Mouse (Mus musculus): ENCODE measurements around the gene Vps45. TPM values are rescaled to one million over a fixed set of nuclear protein-coding genes. Genes with fewer than 3 reads are reported as not detected.

Gene Vps45
- polyA plus RNA-seq, 2 experiments, result 6.6 to 9.0 TPM

GRCm38 (mm10) chr3:96029766-96030165, 28.5 kb downstream of the Vps45 start:
- TF ChIP-seq EP300 (IDR thresholded peaks at IDR 0.05; ENCODE audit: low read depth) (no peak), CTCF (IDR thresholded peaks at IDR 0.05; ENCODE audit: low read depth) (no peak)
- Histone ChIP-seq H3K4me3 (ENCODE audit: insufficient read depth in 1 of 2, low read depth in 2 of 2, low read length in 2 of 2) (no peak overlapping the region), H3K4me2 (ENCODE audit: low read depth) (no peak overlapping the region), H3K9me3 (ENCODE audit: control insufficient read depth, low read length) (no peaks in the 10 kb centered on the region), H3K9ac (replicated peaks) (no peak overlapping the region), H3K27me3 (ENCODE audit: control insufficient read depth, insufficient read depth, low read length) (no peaks in the 10 kb centered on the region), H3K27ac (no peak overlapping the region), H3K36me3 (replicated peaks; ENCODE audit: control insufficient read depth, insufficient read depth, low read depth) (no peaks in the 10 kb centered on the region), H3K4me1 (replicated peaks; ENCODE audit: control insufficient read depth in 2 of 2, insufficient read depth in 2 of 2, low read length in 1 of 2) (no peaks in the 10 kb centered on the region)
- DNase-seq (ENCODE audit: low read depth in 3 of 3, low spot score in 3 of 3), result no peak
- ATAC-seq (ENCODE audit: insufficient read depth), result no peak
- 89% methylated on average over 11 of the region's 11 CpGs for WGBS (ENCODE audit: insufficient replicate concordance)

DNA sequence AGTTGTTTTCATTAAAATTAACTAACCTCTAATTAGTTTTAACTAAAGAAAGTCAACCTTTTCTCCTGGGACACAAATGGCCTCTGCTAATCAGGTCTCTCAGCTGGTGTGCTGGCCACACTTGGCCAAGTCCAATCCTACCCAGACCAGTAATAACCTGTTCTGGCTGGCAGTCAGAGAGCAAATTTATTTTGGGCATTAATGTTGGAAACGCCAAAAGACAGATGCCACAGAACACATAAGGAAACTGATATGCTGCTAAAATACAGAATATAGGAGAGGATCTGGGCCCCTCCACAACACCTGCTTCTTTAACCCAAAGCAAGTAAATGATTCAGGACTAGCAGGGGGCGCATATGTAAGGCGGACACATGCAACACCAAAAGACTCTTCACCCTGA, 28.9 kb downstream of the Vps45 start:
- Histone ChIP-seq H3K27me3 (ENCODE audit: control insufficient read depth, insufficient read depth, low read length) (no peaks in the 10 kb centered on the region), H3K27ac (no peak overlapping the region), H3K4me2 (ENCODE audit: low read depth) (no peak overlapping the region), H3K9ac (replicated peaks) (no peak overlapping the region), H3K36me3 (replicated peaks; ENCODE audit: control insufficient read depth, insufficient read depth, low read depth) (no peaks in the 10 kb centered on the region), H3K4me1 (replicated peaks; ENCODE audit: control insufficient read depth in 2 of 2, insufficient read depth in 2 of 2, low read length in 1 of 2) (no peaks in the 10 kb centered on the region), H3K4me3 (ENCODE audit: insufficient read depth in 1 of 2, low read depth in 2 of 2, low read length in 2 of 2) (no peak overlapping the region), H3K9me3 (ENCODE audit: control insufficient read depth, low read length) (no peaks in the 10 kb centered on the region)
- WGBS (ENCODE audit: insufficient replicate concordance), result 87% methylated on average over 3 of the region's 3 CpGs
- ATAC-seq (ENCODE audit: insufficient read depth) (no peak), DNase-seq (ENCODE audit: low read depth in 3 of 3, low spot score in 3 of 3) (no peak)
- TF ChIP-seq EP300 (IDR thresholded peaks at IDR 0.05; ENCODE audit: low read depth), result no peak
- no peak for TF ChIP-seq CTCF (IDR thresholded peaks at IDR 0.05; ENCODE audit: low read depth)

- no peak overlapping the region for H3K4me3 ChIP-seq (ENCODE audit: insufficient read depth in 1 of 2, low read depth in 2 of 2, low read length in 2 of 2)
- H3K9ac ChIP-seq (replicated peaks), result no peak overlapping the region
- ATAC-seq (ENCODE audit: insufficient read depth) (no peak), DNase-seq (ENCODE audit: low read depth in 3 of 3, low spot score in 3 of 3) (no peak)
- no peaks in the 10 kb centered on the region for H3K27me3 ChIP-seq (ENCODE audit: control insufficient read depth, insufficient read depth, low read length)
- H3K9me3 ChIP-seq (ENCODE audit: control insufficient read depth, low read length), result no peaks in the 10 kb centered on the region
- WGBS (ENCODE audit: insufficient replicate concordance), result 72% methylated on average over 1 of the region's 1 CpGs
- no peak for TF ChIP-seq CTCF (IDR thresholded peaks at IDR 0.05; ENCODE audit: low read depth)
- TF ChIP-seq EP300 (IDR thresholded peaks at IDR 0.05; ENCODE audit: low read depth), result no peak
- H3K4me2 ChIP-seq (ENCODE audit: low read depth), result no peak overlapping the region
- no peaks in the 10 kb centered on the region for H3K4me1 ChIP-seq (replicated peaks; ENCODE audit: control insufficient read depth in 2 of 2, insufficient read depth in 2 of 2, low read length in 1 of 2)
- no peaks in the 10 kb centered on the region for H3K36me3 ChIP-seq (replicated peaks; ENCODE audit: control insufficient read depth, insufficient read depth, low read depth)
- no peak overlapping the region for H3K27ac ChIP-seq
Observed at GRCm38 (mm10) chr3:96027875-96028274, 30.4 kb downstream of the Vps45 start.

DNA sequence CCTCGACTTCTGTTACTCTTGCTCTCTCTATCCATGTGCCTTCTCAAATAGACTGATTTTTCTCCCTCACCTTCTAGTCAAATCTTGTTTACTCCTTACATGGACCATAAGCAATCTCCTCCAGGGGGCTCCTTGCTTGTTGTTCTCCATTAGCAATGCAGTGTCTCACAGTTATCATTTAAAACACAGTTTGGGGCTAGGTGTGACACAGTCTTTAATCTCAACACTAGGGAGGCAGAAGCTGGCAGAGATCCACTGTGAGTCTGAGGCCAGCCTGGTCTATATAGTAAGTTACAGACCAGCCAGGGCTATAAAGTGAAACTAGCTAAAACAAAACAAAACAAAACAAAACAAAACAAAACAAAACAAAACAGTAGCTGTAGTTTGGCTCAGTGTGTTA, 31.1 kb downstream of the Vps45 start:
- H3K9me3 ChIP-seq (ENCODE audit: control insufficient read depth, low read length), result no peaks in the 10 kb centered on the region
- no peaks in the 10 kb centered on the region for H3K4me1 ChIP-seq (replicated peaks; ENCODE audit: control insufficient read depth in 2 of 2, insufficient read depth in 2 of 2, low read length in 1 of 2)
- ATAC-seq (ENCODE audit: insufficient read depth), result no peak
- H3K4me2 ChIP-seq (ENCODE audit: low read depth), result no peak overlapping the region
- H3K27ac ChIP-seq, result no peak overlapping the region
- no peak overlapping the region for H3K9ac ChIP-seq (replicated peaks)
- no peak overlapping the region for H3K4me3 ChIP-seq (ENCODE audit: insufficient read depth in 1 of 2, low read depth in 2 of 2, low read length in 2 of 2)
- no peaks in the 10 kb centered on the region for H3K36me3 ChIP-seq (replicated peaks; ENCODE audit: control insufficient read depth, insufficient read depth, low read depth)
- DNase-seq (ENCODE audit: low read depth in 3 of 3, low spot score in 3 of 3), result no peak
- H3K27me3 ChIP-seq (ENCODE audit: control insufficient read depth, insufficient read depth, low read length), result no peaks in the 10 kb centered on the region
- TF ChIP-seq CTCF (IDR thresholded peaks at IDR 0.05; ENCODE audit: low read depth), result no peak
- TF ChIP-seq EP300 (IDR thresholded peaks at IDR 0.05; ENCODE audit: low read depth), result no peak
- WGBS (ENCODE audit: insufficient replicate concordance), result 64% methylated on average over 1 of the region's 1 CpGs

GRCm38 (mm10) chr3:96021421-96022128, 36.7 kb downstream of the Vps45 start:
- H3K4me1 ChIP-seq (replicated peaks; ENCODE audit: control insufficient read depth in 2 of 2, insufficient read depth in 2 of 2, low read length in 1 of 2), result peaks cover 8 to 9% of the 10 kb centered on the region in 2 experiments
- DNase-seq (ENCODE audit: low read depth in 3 of 3, low spot score in 3 of 3), result no peak
- WGBS (ENCODE audit: insufficient replicate concordance), result 19% methylated on average over 5 of the region's 5 CpGs
- no peaks in the 10 kb centered on the region for H3K9me3 ChIP-seq (ENCODE audit: control insufficient read depth, low read length)
- H3K4me2 ChIP-seq (ENCODE audit: low read depth), result no peak overlapping the region
- H3K9ac ChIP-seq (replicated peaks), result no peak overlapping the region
- H3K36me3 ChIP-seq (replicated peaks; ENCODE audit: control insufficient read depth, insufficient read depth, low read depth), result no peaks in the 10 kb centered on the region; the same call in 1 of the 2 replicates
- no peak overlapping the region for H3K27ac ChIP-seq
- no peaks in the 10 kb centered on the region for H3K27me3 ChIP-seq (ENCODE audit: control insufficient read depth, insufficient read depth, low read length)
- ATAC-seq (ENCODE audit: insufficient read depth), result peak; percentile 31; the same call in 1 of the 2 replicates
- no peak for TF ChIP-seq CTCF (IDR thresholded peaks at IDR 0.05; ENCODE audit: low read depth)
- 0 out of 2 replicates have a peak, but pooled peaks have one; percentile 7 for TF ChIP-seq EP300 (IDR thresholded peaks at IDR 0.05; ENCODE audit: low read depth)
- no peak overlapping the region for H3K4me3 ChIP-seq (ENCODE audit: insufficient read depth in 1 of 2, low read depth in 2 of 2, low read length in 2 of 2)

Measured in liver, embryonic 14.5 days (tissue).